Mouse (Mus musculus) liver, embryonic 16.5 days (tissue): ENCODE measurements around the gene Abl1. TPM values are rescaled to one million over a fixed set of nuclear protein-coding genes. Genes with fewer than 3 reads are reported as not detected.

ENCODE experiments used
- ATAC-seq: fragments of 200-750 bp; cut with Nextera tagmentation; 2 replicates; pipeline ENCODE4 v1.8.0; 2017; ENCODE audit warnings: low read depth, mild to moderate bottlenecking, moderate number of reproducible peaks, moderate library complexity
- H3K27ac ChIP-seq: fragments of 300-500 bp; sonication (generic); 2 replicates; pipeline ENCODE4 v1.5.1; 2014; ENCODE audit warnings: mild to moderate bottlenecking, low read length
- H3K27me3 ChIP-seq: fragments of 300-500 bp; sonication (generic); 2 replicates; pipeline ENCODE4 v1.6.1; 2014; ENCODE audit warnings: low read depth, low read length, mixed read lengths; ENCODE audit not compliant: control insufficient read depth, insufficient read depth
- H3K36me3 ChIP-seq: fragments of 300-500 bp; sonication (generic); 2 replicates; pipeline ENCODE4 v1.6.1; 2014; ENCODE audit warnings: mild to moderate bottlenecking; ENCODE audit not compliant: control insufficient read depth, insufficient read depth
- H3K4me1 ChIP-seq: fragments of 300-500 bp; sonication (generic); 2 replicates; pipeline ENCODE4 v1.6.1; 2014; ENCODE audit warnings: low read depth, low read length, mixed read lengths; ENCODE audit not compliant: control insufficient read depth
- H3K4me2 ChIP-seq: fragments of 300-500 bp; sonication (generic); 2 replicates; pipeline ENCODE4 v1.6.1; 2014; ENCODE audit warnings: low read depth, low read length, mixed read lengths
- H3K4me3 ChIP-seq: fragments of 300-500 bp; sonication (generic); 2 replicates; pipeline ENCODE4 v1.5.1; 2014; ENCODE audit warnings: low read depth, mild to moderate bottlenecking, low read length
- H3K9ac ChIP-seq: fragments of 300-500 bp; sonication (generic); 2 replicates; pipeline ENCODE4 v1.6.1; 2014; ENCODE audit warnings: low read depth, low read length
- H3K9me3 ChIP-seq: fragments of 300-500 bp; sonication (generic); replicated peaks from 2 replicates; pipeline ENCODE4 v1.6.1; 2016; ENCODE audit warnings: low read length; ENCODE audit not compliant: control insufficient read depth
- WGBS: fragments of 180-500 bp; shearing (Covaris S2); extraction: QIAGEN DNeasy Blood & Tissue Kit; methylation state at CpG from one replicate; pipeline ENCODE4 v1.1.7; 2014; ENCODE audit not compliant: insufficient replicate concordance; 5-methylcytosine and 5-hydroxymethylcytosine counted together
- polyA plus RNA-seq: library from polyadenylated mRNA; unstranded; fragments of >200 nt; fragmentation: Nextera tagmentation; extraction: Ambion mirVana; gene quantifications from 2 replicates; pipeline ENCODE4 v1.2.1, GENCODE M21; 2015

Gene Abl1
- polyA plus RNA-seq, 1 experiment from 2014 or later: 6.7 TPM

DNA sequence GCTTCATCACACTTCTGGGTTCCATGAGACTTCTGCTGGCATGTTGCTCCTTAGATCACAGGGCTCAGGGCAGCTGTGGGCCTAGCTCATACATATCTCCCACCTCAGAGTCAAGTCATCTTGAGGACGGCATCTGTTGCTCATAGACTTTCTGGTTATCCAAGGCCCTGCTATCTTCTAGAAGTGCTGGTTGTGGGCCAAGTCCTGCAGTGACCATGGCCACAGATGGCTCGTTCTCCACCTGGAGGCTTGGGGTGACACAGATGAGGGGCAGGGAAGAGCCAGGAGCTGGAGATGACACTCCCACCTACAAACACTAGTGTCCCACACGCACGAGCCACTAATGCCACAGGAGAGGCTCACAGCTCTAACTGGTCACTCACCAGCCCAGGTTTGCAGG is 125.5 kb downstream of the Abl1 start:
- WGBS: 59% methylated on average over 4 of the region's 4 CpGs
- Histone ChIP-seq H3K9me3 (no peaks in the 10 kb centered on the region), H3K27me3 (peaks cover 8% of the 10 kb centered on the region), H3K36me3 (no peaks in the 10 kb centered on the region), H3K27ac (no peak overlapping the region), H3K4me2 (no peak overlapping the region), H3K9ac (no peak overlapping the region), H3K4me1 (peaks cover 2% of the 10 kb centered on the region; the same call in 1 of the 2 replicates), H3K4me3 (no peak overlapping the region)
- ATAC-seq: no peak

DNA sequence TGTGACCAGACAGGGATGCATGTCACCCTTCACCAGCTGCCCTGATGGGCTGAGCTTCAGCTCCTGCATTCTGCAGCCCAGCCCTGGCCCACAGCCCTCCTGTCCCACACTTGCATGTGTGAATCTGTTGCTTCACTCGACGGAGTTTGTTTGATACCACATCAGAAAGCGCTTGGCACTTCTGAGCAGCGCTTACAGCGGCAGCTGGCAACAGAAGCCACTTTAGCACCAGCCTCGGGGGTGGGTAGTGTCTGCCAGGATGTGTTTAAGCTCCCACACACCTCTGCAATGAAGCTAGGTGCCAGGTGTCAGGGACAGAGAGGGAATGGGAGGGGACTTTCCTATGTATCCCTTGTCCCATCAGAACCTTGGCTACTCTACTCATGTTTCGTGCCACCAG is 126.5 kb downstream of the Abl1 start:
- no peak for ATAC-seq
- no peak overlapping the region for H3K4me2 ChIP-seq
- peaks cover 8% of the 10 kb centered on the region for H3K27me3 ChIP-seq
- H3K9me3 ChIP-seq: no peaks in the 10 kb centered on the region
- no peak overlapping the region for H3K4me3 ChIP-seq
- WGBS: 55% methylated on average over 7 of the region's 7 CpGs
- no peak overlapping the region for H3K9ac ChIP-seq
- no peaks in the 10 kb centered on the region for H3K4me1 ChIP-seq
- H3K36me3 ChIP-seq: no peaks in the 10 kb centered on the region
- H3K27ac ChIP-seq: no peak overlapping the region

DNA sequence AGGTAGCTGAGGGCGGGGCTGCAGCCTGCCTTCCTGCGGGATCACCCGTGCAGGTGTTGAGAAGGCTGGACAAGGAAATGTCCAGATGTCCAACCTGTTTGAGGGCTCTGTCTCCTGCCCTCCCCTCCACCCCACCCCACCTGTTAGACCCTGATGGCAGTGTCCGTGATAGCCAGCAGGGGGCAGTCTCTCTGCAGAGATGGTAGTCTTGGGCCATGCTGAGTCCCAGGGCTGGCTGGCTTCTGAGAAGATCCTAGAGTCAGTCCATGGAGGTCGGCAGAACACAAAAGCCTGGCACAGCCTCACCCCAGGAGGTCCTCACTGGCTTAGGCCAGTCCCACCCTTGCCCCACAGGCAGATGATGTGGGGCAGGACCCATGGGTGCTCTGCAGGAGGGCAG is 127.2 kb downstream of the Abl1 start:
- no peaks in the 10 kb centered on the region for H3K36me3 ChIP-seq
- no peak overlapping the region for H3K9ac ChIP-seq
- ATAC-seq: no peak
- H3K27me3 ChIP-seq: peaks cover 3% of the 10 kb centered on the region; the same call in 1 of the 2 replicates
- H3K4me2 ChIP-seq: no peak overlapping the region
- H3K27ac ChIP-seq: no peak overlapping the region
- H3K4me1 ChIP-seq: no peaks in the 10 kb centered on the region
- H3K4me3 ChIP-seq: no peak overlapping the region
- H3K9me3 ChIP-seq: no peaks in the 10 kb centered on the region
- 18% methylated on average over 5 of the region's 5 CpGs for WGBS

DNA sequence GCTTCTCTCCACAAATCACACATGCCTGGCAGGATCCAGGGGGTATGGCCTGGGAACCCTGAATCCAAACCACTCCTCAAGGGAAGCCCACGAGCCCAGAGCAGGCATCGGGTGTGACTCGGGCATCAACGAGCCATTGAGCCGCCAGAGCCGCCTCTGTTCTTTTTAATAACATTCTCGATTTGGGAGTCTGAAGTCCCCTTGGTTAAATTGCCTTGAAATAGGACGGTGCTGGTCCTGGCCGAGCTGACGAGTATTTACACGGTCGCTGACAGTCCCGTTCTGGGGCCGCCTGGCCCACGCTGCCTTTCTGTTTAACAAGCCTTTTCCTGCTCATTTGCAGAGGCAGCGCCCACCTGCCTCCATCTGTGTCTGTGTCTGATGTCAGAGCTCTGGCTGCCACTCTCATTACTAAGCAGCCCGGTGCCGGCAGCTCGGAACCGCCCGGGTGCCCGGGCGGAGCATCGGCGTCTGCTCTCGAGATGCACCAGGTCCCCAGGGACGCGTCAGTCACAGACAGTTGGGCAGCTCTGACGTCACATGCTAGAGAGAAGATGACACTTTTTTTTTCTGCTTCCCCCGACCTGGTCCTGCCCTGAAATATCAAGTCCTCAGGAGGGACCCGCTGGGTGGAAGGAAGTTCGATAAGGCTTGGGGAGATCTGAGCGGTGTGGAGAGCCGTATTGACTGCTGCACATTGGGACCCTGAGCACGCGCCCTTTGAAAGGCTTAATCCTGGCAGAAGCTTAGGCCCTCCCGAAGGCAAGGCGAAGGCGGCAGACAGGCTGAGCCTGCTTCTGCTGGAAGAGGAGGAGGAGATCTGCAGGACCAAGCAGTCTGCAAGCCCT is 134.6 kb downstream of the Abl1 start:
- no peak overlapping the region for H3K27ac ChIP-seq
- H3K9ac ChIP-seq: no peak overlapping the region
- peaks cover 2% of the 10 kb centered on the region for H3K4me1 ChIP-seq
- ATAC-seq: no peak
- peak overlapping the region; percentile 19; the same call in 1 of the 2 replicates for H3K4me3 ChIP-seq
- no peaks in the 10 kb centered on the region for H3K9me3 ChIP-seq
- 20% methylated on average over 39 of the region's 39 CpGs for WGBS
- peaks cover 16% of the 10 kb centered on the region for H3K27me3 ChIP-seq
- no peak overlapping the region for H3K4me2 ChIP-seq
- H3K36me3 ChIP-seq: no peaks in the 10 kb centered on the region

DNA sequence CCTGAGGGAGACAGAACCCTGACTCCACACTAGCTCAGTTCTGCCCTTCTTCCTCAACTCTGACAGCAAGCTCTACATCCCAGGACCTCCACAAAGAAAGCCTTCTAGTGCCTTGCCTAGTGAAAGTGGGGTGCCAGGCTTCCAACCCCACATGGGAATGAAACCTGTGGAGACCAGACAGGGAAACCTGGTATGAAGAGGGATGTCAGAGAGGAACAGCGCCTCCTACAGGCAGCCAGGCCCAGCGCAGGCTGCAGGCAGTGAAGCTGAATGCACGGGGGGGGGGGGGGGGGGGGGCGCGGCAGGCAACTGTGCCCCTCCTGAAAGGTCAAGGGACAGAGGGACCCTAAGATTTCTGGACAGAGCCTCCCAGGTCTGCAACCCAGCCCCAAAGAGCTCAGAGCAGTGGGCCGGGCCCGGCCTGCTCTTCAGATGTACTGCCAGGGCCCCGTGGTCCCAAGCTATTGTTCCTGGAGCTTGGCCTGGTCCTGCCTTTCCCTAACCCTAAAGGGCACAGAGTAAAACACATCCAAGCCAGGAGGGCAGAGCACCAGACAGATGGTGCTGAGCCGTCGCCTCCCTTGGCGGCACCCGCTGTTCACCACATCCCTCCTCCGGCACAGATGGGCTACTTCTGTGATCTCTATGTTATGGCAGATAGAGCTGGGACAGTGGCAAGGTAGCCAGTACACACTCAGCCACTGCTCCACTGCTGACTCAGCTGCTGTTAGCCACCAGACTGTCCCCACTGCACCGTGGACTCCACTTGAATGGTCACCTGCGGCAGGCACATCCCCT is 136.0 kb downstream of the Abl1 start:
- ATAC-seq: no peak
- 74% methylated on average over 12 of the region's 15 CpGs for WGBS

DNA sequence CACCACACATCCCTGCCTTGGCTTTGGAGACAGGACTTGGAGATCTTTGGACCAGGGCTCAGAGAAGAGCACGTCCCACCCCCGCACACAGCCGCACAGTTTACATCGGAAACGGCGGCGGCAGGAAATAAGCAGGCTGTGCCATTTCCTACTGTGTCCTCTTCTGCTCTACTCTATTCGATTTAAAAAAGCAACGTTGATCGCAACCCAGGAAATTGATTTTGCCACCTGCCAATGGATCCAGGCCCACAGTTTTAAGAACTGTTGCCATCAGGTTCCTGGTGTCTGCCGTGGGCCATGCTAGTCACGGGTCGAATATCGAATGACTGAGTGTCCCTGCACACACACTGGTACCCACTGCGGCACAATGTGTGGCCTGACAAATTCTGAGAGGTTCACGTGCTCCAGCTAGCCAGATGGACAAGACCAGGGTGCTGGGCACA is 137.3 kb downstream of the Abl1 start:
- Histone ChIP-seq H3K4me1 (peaks cover 2% of the 10 kb centered on the region), H3K36me3 (no peaks in the 10 kb centered on the region), H3K4me2 (no peak overlapping the region), H3K27ac (no peak overlapping the region), H3K9ac (no peak overlapping the region), H3K9me3 (no peaks in the 10 kb centered on the region), H3K4me3 (no peak overlapping the region), H3K27me3 (peaks cover 16% of the 10 kb centered on the region)
- peak; percentile 58; the same call in 1 of the 2 replicates for ATAC-seq
- 32% methylated on average over 16 of the region's 16 CpGs for WGBS

More for the DNA sequence above, 136.0 kb downstream of the Abl1 start:
- Histone ChIP-seq H3K27me3 (peaks cover 16% of the 10 kb centered on the region), H3K4me2 (no peak overlapping the region), H3K4me1 (peaks cover 2% of the 10 kb centered on the region), H3K36me3 (no peaks in the 10 kb centered on the region), H3K27ac (no peak overlapping the region), H3K4me3 (no peak overlapping the region), H3K9me3 (no peaks in the 10 kb centered on the region), H3K9ac (no peak overlapping the region)

DNA sequence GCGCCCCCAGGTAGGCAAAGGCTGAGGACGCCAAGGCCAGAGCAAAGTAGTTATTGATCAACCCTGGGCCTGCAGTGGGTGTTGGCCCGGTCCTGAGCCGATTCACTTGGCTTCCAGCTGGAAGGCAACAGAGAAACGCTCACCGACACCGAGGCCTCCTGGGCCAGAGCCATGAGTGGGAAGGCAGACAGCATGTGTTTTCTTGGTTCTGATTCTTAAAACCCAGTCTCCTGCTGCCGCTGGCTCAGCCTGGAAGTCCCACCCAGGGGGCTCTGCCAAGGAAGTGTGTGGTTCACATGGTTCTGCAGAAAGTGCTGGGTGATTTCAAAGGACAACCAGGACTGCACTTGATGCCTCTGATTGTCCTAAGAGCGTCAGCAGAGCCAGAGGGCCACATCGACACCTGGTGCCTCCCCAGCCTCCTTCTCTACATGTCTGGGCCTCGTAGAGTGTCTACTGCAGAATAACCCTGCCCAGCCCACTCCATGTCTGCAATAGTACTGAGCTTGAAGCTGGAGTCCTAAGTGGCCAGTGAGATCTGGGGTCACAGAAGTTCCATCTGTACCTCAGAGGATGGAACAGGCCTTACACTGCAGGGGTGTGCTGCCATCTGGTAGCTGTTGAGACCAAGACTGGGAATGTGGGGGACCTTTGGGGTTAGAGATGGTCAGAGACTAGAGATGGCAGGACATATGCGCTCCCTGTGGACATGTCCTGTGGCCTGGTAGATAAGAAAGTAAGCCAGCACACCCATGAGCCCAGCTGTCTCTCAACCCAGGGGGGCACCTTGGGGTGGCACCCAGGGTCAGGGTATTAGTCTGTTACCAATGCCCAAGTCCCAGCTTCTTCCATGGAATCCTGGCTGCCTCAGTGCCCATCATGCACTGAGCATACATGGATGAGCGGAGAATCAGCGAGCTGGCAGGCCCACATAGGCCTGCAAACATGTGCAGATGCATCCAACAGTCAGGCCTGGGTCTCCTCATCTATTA is 138.2 kb downstream of the Abl1 start:
- no peak for ATAC-seq
- 68% methylated on average over 14 of the region's 14 CpGs for WGBS

DNA sequence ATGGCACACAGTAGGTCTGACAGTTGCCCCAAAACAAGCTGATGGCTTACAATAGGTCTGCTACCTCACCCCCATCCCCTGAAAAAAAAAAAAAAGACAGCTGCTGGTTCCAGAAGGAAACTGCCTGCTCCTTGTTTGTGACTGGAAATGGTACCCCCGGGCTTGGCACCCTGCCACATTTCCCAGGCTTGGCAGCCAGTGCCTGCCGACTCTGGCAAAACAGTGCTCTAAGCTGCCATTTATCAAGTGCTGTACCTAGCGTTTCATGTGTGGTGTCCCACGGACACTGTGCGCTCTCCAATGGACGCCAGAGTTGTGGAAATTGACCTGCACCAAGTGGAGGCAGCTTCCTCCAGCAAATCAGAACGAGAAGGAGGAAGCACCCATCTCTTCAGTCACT is 139.7 kb downstream of the Abl1 start:
- Histone ChIP-seq H3K27ac (no peak overlapping the region), H3K9me3 (no peaks in the 10 kb centered on the region), H3K4me2 (no peak overlapping the region), H3K9ac (no peak overlapping the region), H3K27me3 (peaks cover 4% of the 10 kb centered on the region), H3K36me3 (no peaks in the 10 kb centered on the region), H3K4me1 (peaks cover 2% of the 10 kb centered on the region), H3K4me3 (no peak overlapping the region)
- no peak for ATAC-seq
- WGBS: 45% methylated on average over 7 of the region's 7 CpGs

More for the DNA sequence above, 138.2 kb downstream of the Abl1 start:
- Histone ChIP-seq H3K27me3 (peaks cover 16% of the 10 kb centered on the region), H3K4me3 (no peak overlapping the region), H3K27ac (no peak overlapping the region), H3K36me3 (no peaks in the 10 kb centered on the region), H3K9ac (no peak overlapping the region), H3K4me1 (peaks cover 2% of the 10 kb centered on the region), H3K9me3 (no peaks in the 10 kb centered on the region), H3K4me2 (no peak overlapping the region)
